In genomic region chr11:26961336-26961980, GRCm38 (mm10) we compare ENCODE assay signal across 7 mouse cellular contexts.
DNase-seq lines count a peak whose midpoint lies in the region; ATAC-seq lines count a peak whose summit lies in the region.

No protein-coding gene starts in this region.

- no peak overlapping the region for H3K27ac ChIP-seq in embryonic facial prominence, embryonic 12.5 days
- H3K27ac ChIP-seq in limb, embryonic 13.5 days = no peak overlapping the region

- no peak overlapping the region for H3K4me3 ChIP-seq in embryonic facial prominence, embryonic 12.5 days
- H3K4me3 ChIP-seq in limb, embryonic 13.5 days = no peak overlapping the region; the same call in 1 of the 2 replicates

- H3K4me1 ChIP-seq in embryonic facial prominence, embryonic 12.5 days = peaks cover 14% of the 10 kb centered on the region; the same call in 1 of the 2 replicates
- H3K4me1 ChIP-seq in limb, embryonic 13.5 days = 0 out of 2 replicates have a peak, but pooled peaks cover 3% of the 10 kb centered on the region

- no peaks in the 10 kb centered on the region for H3K36me3 ChIP-seq in embryonic facial prominence, embryonic 12.5 days
- no peaks in the 10 kb centered on the region for H3K36me3 ChIP-seq in limb, embryonic 13.5 days

- H3K27me3 ChIP-seq in embryonic facial prominence, embryonic 12.5 days = no peaks in the 10 kb centered on the region
- H3K27me3 ChIP-seq in limb, embryonic 13.5 days = no peaks in the 10 kb centered on the region

- 8% methylated on average over 5 of the region's 5 CpGs for WGBS in embryonic facial prominence, embryonic 12.5 days
- WGBS in limb, embryonic 13.5 days = 9% methylated on average over 5 of the region's 5 CpGs

- no peaks in the 10 kb centered on the region for H3K9me3 ChIP-seq in embryonic facial prominence, embryonic 12.5 days
- H3K9me3 ChIP-seq in limb, embryonic 13.5 days = no peaks in the 10 kb centered on the region

- H3K9ac ChIP-seq in embryonic facial prominence, embryonic 12.5 days = no peak overlapping the region
- H3K9ac ChIP-seq in limb, embryonic 13.5 days = no peak overlapping the region

- peak; percentile 85 to 87 for DNase-seq in adrenal gland, postnatal 36 days
- DNase-seq in heart, adult 8-10 months (ENCODE audit: low spot score) = peak; percentile 79
- DNase-seq in kidney, adult 8-10 months = peak; percentile 50 to 87
- peak; percentile 19 to 61 for DNase-seq in monocyte, adult 2 months (ENCODE audit: low read depth in 1 of 2, low spot score in 2 of 2)
- DNase-seq in spleen, postnatal 36 days (ENCODE audit: low spot score in 2 of 2) = peak; percentile 40 to 42

- 0 out of 2 replicates have a peak overlapping the region, but pooled peaks have one; percentile 7 for H3K4me2 ChIP-seq in embryonic facial prominence, embryonic 12.5 days (replicated peaks)
- peak overlapping the region; percentile 49 for H3K4me2 ChIP-seq in limb, embryonic 13.5 days (replicated peaks)

- peak; percentile 95 for ATAC-seq in embryonic facial prominence, embryonic 12.5 days (ENCODE audit: insufficient number of reproducible peaks, insufficient read depth, low FRiP score, low TSS enrichment)
- ATAC-seq in limb, embryonic 13.5 days (ENCODE audit: low FRiP score, low read depth) = peak; percentile 92
